Mouse (Mus musculus) forebrain, embryonic 10.5 days (tissue): ENCODE results near the gene St6gal1. TPM values are rescaled to one million over a fixed set of nuclear protein-coding genes. Genes with fewer than 3 reads are reported as not detected.

Experiments used
- DNase-seq: peaks from one replicate; pipeline ENCODE4 v3.0.0-alpha.2; 2017; ENCODE audit warnings: low spot score; ENCODE audit errors: extremely low spot score
- H3K27ac ChIP-seq: fragments of 300-500 bp; sonication (generic); 2 replicates; pipeline ENCODE4 v1.5.1; 2016; ENCODE audit warnings: mild to moderate bottlenecking
- H3K27me3 ChIP-seq: fragments of 300-500 bp; sonication (generic); 2 replicates; pipeline ENCODE4 v1.6.1; 2016; ENCODE audit warnings: mild to moderate bottlenecking; ENCODE audit not compliant: poor library complexity, severe bottlenecking
- H3K36me3 ChIP-seq: fragments of 300-500 bp; sonication (generic); replicated peaks from 2 replicates; pipeline ENCODE4 v1.6.1; 2016; ENCODE audit warnings: mild to moderate bottlenecking, moderate library complexity
- H3K4me1 ChIP-seq: fragments of 300-500 bp; sonication (generic); 2 replicates; pipeline ENCODE4 v1.6.1; 2016
- H3K4me3 ChIP-seq: fragments of 300-500 bp; sonication (generic); 2 replicates; pipeline ENCODE4 v1.5.1; 2016; ENCODE audit warnings: mild to moderate bottlenecking, moderate library complexity
- H3K9me3 ChIP-seq: fragments of 300-500 bp; sonication (generic); 2 replicates; pipeline ENCODE4 v1.6.1; 2016; ENCODE audit warnings: mild to moderate bottlenecking, moderate library complexity
- WGBS: fragments of 180-500 bp; shearing (Covaris S2); methylation state at CpG from one replicate; pipeline ENCODE4 v1.1.7; 2016; 5-methylcytosine and 5-hydroxymethylcytosine counted together
- polyA plus RNA-seq: library from polyadenylated mRNA; unstranded; fragments of >200 nt; fragmentation: Nextera tagmentation; extraction: Ambion mirVana; gene quantifications from 2 replicates; pipeline ENCODE4 v1.2.1, GENCODE M21; 2016

The St6gal1 gene
- polyA plus RNA-seq, 1 experiment from 2014 or later, result 19.7 TPM

GRCm38 (mm10) chr16:23301762-23302161 lies 77.2 kb downstream of the St6gal1 start:
- Histone ChIP-seq H3K4me1 (peaks cover 16% of the 10 kb centered on the region), H3K27ac (no peak overlapping the region), H3K4me3 (no peak overlapping the region), H3K27me3 (no peaks in the 10 kb centered on the region), H3K36me3 (no peaks in the 10 kb centered on the region), H3K9me3 (no peaks in the 10 kb centered on the region)
- 95% methylated on average over 7 of the region's 7 CpGs for WGBS
- no peak for DNase-seq

GRCm38 (mm10) chr16:23305830-23306623 lies 81.5 kb downstream of the St6gal1 start:
- Histone ChIP-seq H3K4me3 (no peak overlapping the region), H3K27ac (no peak overlapping the region), H3K4me1 (peaks cover 30% of the 10 kb centered on the region), H3K27me3 (no peaks in the 10 kb centered on the region), H3K36me3 (no peaks in the 10 kb centered on the region), H3K9me3 (no peaks in the 10 kb centered on the region)
- no peak for DNase-seq
- 77% methylated on average over 10 of the region's 10 CpGs for WGBS

- peaks cover 30% of the 10 kb centered on the region for H3K4me1 ChIP-seq
- 66% methylated on average over 12 of the region's 12 CpGs for WGBS
- no peaks in the 10 kb centered on the region for H3K9me3 ChIP-seq
- H3K27me3 ChIP-seq, result no peaks in the 10 kb centered on the region
- H3K27ac ChIP-seq, result no peak overlapping the region
- no peak overlapping the region for H3K4me3 ChIP-seq
- no peak for DNase-seq
- H3K36me3 ChIP-seq, result no peaks in the 10 kb centered on the region
These were observed 82.8 kb downstream of the St6gal1 start for GRCm38 (mm10) chr16:23307142-23307968.

- H3K27ac ChIP-seq, result no peak overlapping the region
- WGBS, result 87% methylated on average over 4 of the region's 4 CpGs
- H3K9me3 ChIP-seq, result no peaks in the 10 kb centered on the region
- no peak for DNase-seq
- H3K27me3 ChIP-seq, result no peaks in the 10 kb centered on the region
- H3K4me1 ChIP-seq, result peaks cover 24% of the 10 kb centered on the region
- no peak overlapping the region for H3K4me3 ChIP-seq
- no peaks in the 10 kb centered on the region for H3K36me3 ChIP-seq
These were observed 83.5 kb downstream of the St6gal1 start for GRCm38 (mm10) chr16:23308012-23308554.

GRCm38 (mm10) chr16:23309080-23309479 lies 84.5 kb downstream of the St6gal1 start:
- H3K9me3 ChIP-seq, result no peaks in the 10 kb centered on the region
- H3K36me3 ChIP-seq, result no peaks in the 10 kb centered on the region
- no peak overlapping the region for H3K4me3 ChIP-seq
- peaks cover 18% of the 10 kb centered on the region for H3K4me1 ChIP-seq
- 86% methylated on average over 4 of the region's 4 CpGs for WGBS
- H3K27me3 ChIP-seq, result no peaks in the 10 kb centered on the region
- no peak for DNase-seq
- no peak overlapping the region for H3K27ac ChIP-seq

- Histone ChIP-seq H3K9me3 (no peaks in the 10 kb centered on the region), H3K27me3 (no peaks in the 10 kb centered on the region), H3K27ac (no peak overlapping the region), H3K4me1 (peaks cover 16% of the 10 kb centered on the region), H3K36me3 (peaks cover 6% of the 10 kb centered on the region; the same call in 1 of the 2 replicates), H3K4me3 (no peak overlapping the region)
- 95% methylated on average over 9 of the region's 9 CpGs for WGBS
- no peak for DNase-seq
These were observed 88.1 kb downstream of the St6gal1 start for GRCm38 (mm10) chr16:23312604-23313003.

GRCm38 (mm10) chr16:23314790-23315189 lies 90.2 kb downstream of the St6gal1 start:
- no peak overlapping the region for H3K4me3 ChIP-seq
- WGBS, result 19% methylated on average over 7 of the region's 7 CpGs
- H3K36me3 ChIP-seq, result peaks cover 20% of the 10 kb centered on the region
- H3K27me3 ChIP-seq, result no peaks in the 10 kb centered on the region
- peaks cover 12% of the 10 kb centered on the region for H3K4me1 ChIP-seq
- DNase-seq, result no peak
- no peak overlapping the region for H3K27ac ChIP-seq
- H3K9me3 ChIP-seq, result no peaks in the 10 kb centered on the region

- no peak overlapping the region for H3K4me3 ChIP-seq
- 91% methylated on average over 7 of the region's 7 CpGs for WGBS
- no peak for DNase-seq
- H3K36me3 ChIP-seq, result peaks cover 35% of the 10 kb centered on the region
- no peaks in the 10 kb centered on the region for H3K27me3 ChIP-seq
- peaks cover 16% of the 10 kb centered on the region for H3K4me1 ChIP-seq
- H3K9me3 ChIP-seq, result no peaks in the 10 kb centered on the region
- no peak overlapping the region for H3K27ac ChIP-seq
These were observed 93.0 kb downstream of the St6gal1 start for GRCm38 (mm10) chr16:23317411-23318047.

- H3K27me3 ChIP-seq, result no peaks in the 10 kb centered on the region
- no peaks in the 10 kb centered on the region for H3K9me3 ChIP-seq
- no peak for DNase-seq
- peaks cover 35% of the 10 kb centered on the region for H3K36me3 ChIP-seq
- no peak overlapping the region for H3K4me3 ChIP-seq
- H3K4me1 ChIP-seq, result peaks cover 24% of the 10 kb centered on the region
- H3K27ac ChIP-seq, result no peak overlapping the region
- 92% methylated on average over 3 of the region's 3 CpGs for WGBS
These were observed 95.5 kb downstream of the St6gal1 start for GRCm38 (mm10) chr16:23320025-23320424.

- no peak overlapping the region for H3K27ac ChIP-seq
- no peak for DNase-seq
- H3K9me3 ChIP-seq, result no peaks in the 10 kb centered on the region
- H3K27me3 ChIP-seq, result no peaks in the 10 kb centered on the region
- H3K4me1 ChIP-seq, result peaks cover 26% of the 10 kb centered on the region
- no peak overlapping the region for H3K4me3 ChIP-seq
- 94% methylated on average over 6 of the region's 6 CpGs for WGBS
- H3K36me3 ChIP-seq, result peaks cover 35% of the 10 kb centered on the region
These were observed 96.0 kb downstream of the St6gal1 start for GRCm38 (mm10) chr16:23320579-23320978.

GRCm38 (mm10) chr16:23322453-23322852 lies 97.9 kb downstream of the St6gal1 start:
- no peaks in the 10 kb centered on the region for H3K27me3 ChIP-seq
- no peak overlapping the region for H3K27ac ChIP-seq
- no peaks in the 10 kb centered on the region for H3K9me3 ChIP-seq
- H3K4me1 ChIP-seq, result peaks cover 26% of the 10 kb centered on the region
- peaks cover 32% of the 10 kb centered on the region for H3K36me3 ChIP-seq
- no peak for DNase-seq
- H3K4me3 ChIP-seq, result no peak overlapping the region

- H3K27me3 ChIP-seq, result no peaks in the 10 kb centered on the region
- no peak overlapping the region for H3K27ac ChIP-seq
- H3K4me3 ChIP-seq, result no peak overlapping the region
- DNase-seq, result no peak
- H3K9me3 ChIP-seq, result no peaks in the 10 kb centered on the region
- peaks cover 32% of the 10 kb centered on the region for H3K36me3 ChIP-seq
- WGBS, result 30% methylated on average over 3 of the region's 3 CpGs
- H3K4me1 ChIP-seq, result peaks cover 26% of the 10 kb centered on the region
These were observed 99.4 kb downstream of the St6gal1 start for GRCm38 (mm10) chr16:23323915-23324314.
